Mouse (Mus musculus) neural tube, embryonic 11.5 days (tissue): ENCODE measurements at regions not wholly inside any gene's neighbourhood (a gene's known extent, or its start where the extent isn't known, plus 50 kb on each side); places are given as distances from the start of the nearest gene placed in this dataset.

Experiments
- ATAC-seq: fragments of 200-750 bp; cut with Nextera tagmentation; 2 replicates; pipeline ENCODE4 v1.8.0; 2017; ENCODE audit warnings: moderate number of reproducible peaks, mild to moderate bottlenecking, moderate TSS enrichment, moderate library complexity; ENCODE audit not compliant: insufficient read depth, low FRiP score, low TSS enrichment
- DNase-seq: peaks from one replicate; pipeline ENCODE4 v3.0.0-alpha.2; 2015; ENCODE audit warnings: low spot score
- H3K27ac ChIP-seq: fragments of 300-500 bp; sonication (generic); 2 replicates; pipeline ENCODE4 v1.5.1; 2014; ENCODE audit warnings: low read depth, mild to moderate bottlenecking, low read length
- H3K27me3 ChIP-seq: fragments of 300-500 bp; sonication (generic); 2 replicates; pipeline ENCODE4 v1.6.1; 2014; ENCODE audit warnings: mild to moderate bottlenecking, low read length, mixed read lengths; ENCODE audit not compliant: control insufficient read depth, insufficient read depth
- H3K36me3 ChIP-seq: fragments of 300-500 bp; sonication (generic); 2 replicates; pipeline ENCODE4 v1.6.1; 2014; ENCODE audit warnings: mild to moderate bottlenecking, low read length, moderate library complexity, mixed read lengths; ENCODE audit not compliant: control insufficient read depth, insufficient read depth
- H3K4me1 ChIP-seq: fragments of 300-500 bp; sonication (generic); 2 replicates; pipeline ENCODE4 v1.6.1; 2014; ENCODE audit warnings: low read length, mixed read lengths; ENCODE audit not compliant: control insufficient read depth, insufficient read depth
- H3K4me2 ChIP-seq: fragments of 300-500 bp; sonication (generic); 2 replicates; pipeline ENCODE4 v1.6.1; 2014; ENCODE audit warnings: low read depth, mild to moderate bottlenecking, moderate library complexity
- H3K4me3 ChIP-seq: fragments of 300-500 bp; sonication (generic); 2 replicates; pipeline ENCODE4 v1.5.1; 2014; ENCODE audit warnings: low read depth, low read length
- H3K9ac ChIP-seq: fragments of 300-500 bp; sonication (generic); 2 replicates; pipeline ENCODE4 v1.6.1; 2014; ENCODE audit warnings: mild to moderate bottlenecking, low read length
- H3K9me3 ChIP-seq: fragments of 300-500 bp; sonication (generic); 2 replicates; pipeline ENCODE4 v1.6.1; 2016; ENCODE audit warnings: low read length; ENCODE audit not compliant: control insufficient read depth
- WGBS: fragments of 180-500 bp; shearing (Covaris S2); extraction: QIAGEN DNeasy Blood & Tissue Kit; methylation state at CpG from one replicate; pipeline ENCODE4 v1.1.7; 2014; 5-methylcytosine and 5-hydroxymethylcytosine counted together

DNA sequence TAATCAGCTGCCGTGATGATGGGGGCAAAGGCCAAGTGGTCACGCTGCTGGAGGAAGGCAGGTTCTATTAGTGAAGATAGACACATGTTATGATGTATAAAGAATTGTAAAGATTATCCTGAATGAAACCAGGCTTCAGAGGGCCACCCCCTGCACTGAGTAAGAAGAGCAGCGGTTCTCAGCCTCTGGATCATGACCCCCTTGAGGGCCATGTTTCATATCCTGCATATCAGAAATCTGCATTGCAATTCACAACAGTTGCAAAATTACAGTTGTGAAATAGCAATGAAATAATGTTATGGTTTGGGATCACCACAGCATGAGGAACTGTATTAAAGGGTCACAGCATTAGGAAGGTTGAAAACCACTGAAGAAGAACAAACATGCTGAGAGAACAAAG is 162.5 kb upstream of the Zranb2 start:
- Histone ChIP-seq H3K4me1 (no peaks in the 10 kb centered on the region), H3K36me3 (no peaks in the 10 kb centered on the region), H3K9me3 (no peaks in the 10 kb centered on the region), H3K9ac (no peak overlapping the region), H3K4me2 (no peak overlapping the region), H3K4me3 (no peak overlapping the region), H3K27me3 (no peaks in the 10 kb centered on the region), H3K27ac (no peak overlapping the region)
- no peak for ATAC-seq
- 81% methylated on average over 3 of the region's 3 CpGs for WGBS
- no peak for DNase-seq

DNA sequence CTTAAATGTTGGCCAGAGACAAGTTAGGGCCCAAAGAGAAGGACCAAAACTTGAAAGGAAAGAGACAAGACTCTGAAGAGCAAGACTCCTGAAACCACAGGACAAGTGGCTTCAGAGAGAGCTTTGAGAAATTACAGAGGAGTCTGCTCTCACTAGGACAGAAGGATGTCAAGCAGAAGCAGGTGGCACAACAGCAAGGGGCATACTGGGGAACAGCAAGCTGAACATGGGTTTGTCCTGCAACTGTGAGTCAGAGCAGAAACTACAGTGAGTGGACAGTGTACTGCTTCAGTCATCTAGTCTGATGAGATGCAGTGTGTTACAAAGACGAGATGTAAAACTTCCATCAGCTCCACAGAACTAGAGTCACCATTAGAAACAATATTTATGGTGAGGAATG is 160.6 kb upstream of the Zranb2 start:
- Histone ChIP-seq H3K36me3 (no peaks in the 10 kb centered on the region), H3K27ac (no peak overlapping the region), H3K4me3 (no peak overlapping the region), H3K4me2 (no peak overlapping the region), H3K9ac (no peak overlapping the region), H3K27me3 (no peaks in the 10 kb centered on the region), H3K4me1 (no peaks in the 10 kb centered on the region), H3K9me3 (no peaks in the 10 kb centered on the region)
- ATAC-seq (no peak), DNase-seq (no peak)
- WGBS: 67% methylated on average over 1 of the region's 1 CpGs

DNA sequence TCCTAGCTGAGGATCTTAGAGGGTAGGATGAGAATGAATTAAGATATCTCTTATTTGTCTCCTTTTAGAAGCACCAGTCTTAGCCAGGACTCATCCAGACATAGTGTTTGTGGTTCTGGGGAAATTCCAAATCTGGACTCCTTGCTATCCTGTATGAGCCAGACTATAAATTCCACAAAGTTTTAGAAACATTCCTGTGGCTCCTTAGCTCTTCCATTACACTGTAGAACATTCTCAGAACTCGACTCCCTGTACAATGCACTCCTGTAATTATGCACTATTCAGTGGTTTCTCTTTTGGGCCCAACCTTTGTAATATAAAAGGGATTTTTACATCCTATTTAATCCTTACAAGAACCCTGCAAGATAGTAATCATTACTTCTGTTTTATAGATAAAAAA is 159.8 kb upstream of the Zranb2 start:
- 70% methylated on average over 1 of the region's 1 CpGs for WGBS
- H3K9ac ChIP-seq: no peak overlapping the region
- no peaks in the 10 kb centered on the region for H3K9me3 ChIP-seq
- no peaks in the 10 kb centered on the region for H3K4me1 ChIP-seq
- no peak for DNase-seq
- no peak overlapping the region for H3K4me2 ChIP-seq
- no peak for ATAC-seq
- no peaks in the 10 kb centered on the region for H3K36me3 ChIP-seq
- no peak overlapping the region for H3K27ac ChIP-seq
- H3K4me3 ChIP-seq: no peak overlapping the region
- H3K27me3 ChIP-seq: no peaks in the 10 kb centered on the region

DNA sequence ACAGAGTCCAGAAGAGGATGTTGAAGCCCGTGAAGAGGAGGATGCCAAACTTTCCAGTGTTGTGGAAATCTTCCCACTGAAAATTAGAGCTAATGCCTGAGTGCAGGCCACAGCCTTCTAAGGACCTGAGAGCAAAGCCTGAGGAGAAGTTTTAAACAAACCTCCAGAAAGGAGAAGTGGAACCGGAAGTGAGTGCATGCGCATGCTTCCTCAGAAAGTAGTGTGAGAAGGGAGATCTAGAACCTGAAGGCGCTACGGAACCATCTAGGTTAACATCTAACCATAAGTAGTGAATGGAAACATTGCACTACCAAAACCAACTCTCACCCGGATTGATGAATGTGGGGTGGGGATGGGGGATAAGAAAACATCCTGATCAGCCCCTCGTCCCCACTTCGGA is 156.4 kb upstream of the Zranb2 start:
- H3K9ac ChIP-seq: no peak overlapping the region
- H3K4me2 ChIP-seq: no peak overlapping the region
- DNase-seq: no peak
- no peak for ATAC-seq
- WGBS: 89% methylated on average over 8 of the region's 8 CpGs
- no peaks in the 10 kb centered on the region for H3K9me3 ChIP-seq
- no peaks in the 10 kb centered on the region for H3K27me3 ChIP-seq
- H3K4me3 ChIP-seq: no peak overlapping the region
- no peaks in the 10 kb centered on the region for H3K36me3 ChIP-seq
- no peak overlapping the region for H3K27ac ChIP-seq
- no peaks in the 10 kb centered on the region for H3K4me1 ChIP-seq

DNA sequence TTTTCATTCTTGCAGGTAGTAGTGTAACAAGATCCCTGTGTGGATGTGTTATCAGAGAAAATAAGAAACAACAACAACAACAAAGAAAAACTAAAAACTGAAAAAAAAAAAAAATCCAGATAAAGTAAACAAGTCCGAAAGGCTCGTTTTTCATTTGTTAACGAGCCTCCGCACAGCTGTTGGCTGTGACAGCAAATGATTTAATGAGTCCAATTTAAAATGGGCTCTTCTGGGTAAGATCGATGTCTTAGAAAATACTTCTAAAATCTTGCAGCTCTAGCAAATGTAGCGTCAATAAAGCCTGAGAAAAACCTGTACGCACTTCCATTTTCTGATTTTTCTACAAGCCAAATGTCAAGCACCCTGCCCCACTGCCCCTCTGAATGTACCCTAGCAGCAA is 155.8 kb upstream of the Zranb2 start:
- Histone ChIP-seq H3K9ac (no peak overlapping the region), H3K4me3 (no peak overlapping the region), H3K27ac (no peak overlapping the region), H3K9me3 (no peaks in the 10 kb centered on the region), H3K36me3 (no peaks in the 10 kb centered on the region), H3K4me1 (no peaks in the 10 kb centered on the region), H3K4me2 (no peak overlapping the region), H3K27me3 (no peaks in the 10 kb centered on the region)
- 72% methylated on average over 7 of the region's 7 CpGs for WGBS
- DNase-seq: no peak
- ATAC-seq: no peak

DNA sequence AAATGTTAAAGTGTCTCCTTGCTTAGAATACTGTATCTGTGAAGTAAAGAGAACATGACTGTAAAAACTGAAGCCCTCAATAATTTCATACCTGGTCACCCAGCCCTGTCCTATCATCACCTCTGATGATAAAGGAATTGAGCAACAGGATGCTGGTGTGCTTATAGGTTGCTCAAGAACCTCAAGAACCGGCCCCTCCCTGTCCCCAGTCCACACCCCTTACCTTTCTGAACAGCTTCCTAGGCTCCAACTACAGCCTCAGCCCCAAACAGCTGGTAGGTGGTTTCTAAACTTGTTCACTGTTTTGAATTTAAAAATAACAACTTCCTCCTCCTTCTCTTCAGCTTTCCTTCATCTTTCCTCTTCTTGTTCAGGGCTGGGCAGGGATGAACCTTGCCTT is 142.1 kb upstream of the Zranb2 start:
- DNase-seq (no peak), ATAC-seq (no peak)
- H3K36me3 ChIP-seq: no peaks in the 10 kb centered on the region
- H3K4me1 ChIP-seq: no peaks in the 10 kb centered on the region
- H3K4me2 ChIP-seq: no peak overlapping the region
- no peak overlapping the region for H3K27ac ChIP-seq
- no peaks in the 10 kb centered on the region for H3K9me3 ChIP-seq
- no peak overlapping the region for H3K4me3 ChIP-seq
- H3K9ac ChIP-seq: no peak overlapping the region
- no peaks in the 10 kb centered on the region for H3K27me3 ChIP-seq
- WGBS: 86% methylated on average over 1 of the region's 1 CpGs

DNA sequence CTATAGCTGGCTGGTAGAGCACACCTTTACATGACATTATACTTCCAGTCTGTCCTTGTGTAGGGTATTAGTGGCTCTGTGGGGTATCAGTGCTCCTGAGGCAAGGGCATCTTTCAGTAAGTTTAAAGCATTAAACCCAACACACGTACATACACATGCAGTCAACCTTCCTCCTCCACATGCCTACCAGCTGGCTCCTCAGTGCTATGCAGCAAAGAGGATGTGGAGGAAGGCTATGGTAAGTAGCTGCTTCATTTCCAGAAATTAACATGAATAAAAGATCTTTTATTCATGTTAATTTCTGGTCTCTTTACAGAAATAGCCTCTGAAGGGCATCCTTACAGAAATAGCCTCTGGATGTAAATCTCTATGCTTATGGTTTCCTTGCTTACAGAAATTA is 140.1 kb upstream of the Zranb2 start:
- Histone ChIP-seq H3K36me3 (no peaks in the 10 kb centered on the region), H3K9me3 (no peaks in the 10 kb centered on the region), H3K27ac (no peak overlapping the region), H3K4me3 (no peak overlapping the region), H3K27me3 (no peaks in the 10 kb centered on the region), H3K9ac (no peak overlapping the region), H3K4me1 (no peaks in the 10 kb centered on the region), H3K4me2 (no peak overlapping the region)
- WGBS: 87% methylated on average over 1 of the region's 1 CpGs
- no peak for DNase-seq
- ATAC-seq: no peak

DNA sequence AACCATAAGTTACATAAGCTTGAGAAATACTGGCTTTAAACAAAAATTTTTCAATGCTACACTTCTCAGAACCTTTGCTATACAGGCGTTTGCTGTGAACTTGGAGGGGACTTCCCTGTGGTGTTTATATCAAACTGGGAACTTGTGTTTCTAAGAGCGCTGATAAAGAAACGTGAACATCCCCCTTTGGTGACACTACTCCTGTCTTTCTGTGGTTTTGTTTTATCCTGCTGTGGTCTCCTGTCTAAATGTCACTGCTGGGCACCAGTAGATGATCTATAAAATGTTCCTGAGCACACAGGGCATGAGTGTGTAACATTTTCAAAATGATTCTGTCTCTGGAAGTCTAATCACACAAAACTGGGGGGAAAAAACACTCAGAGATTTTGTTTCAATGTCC is 134.1 kb upstream of the Zranb2 start:
- Histone ChIP-seq H3K27me3 (no peaks in the 10 kb centered on the region), H3K4me1 (no peaks in the 10 kb centered on the region), H3K4me2 (no peak overlapping the region), H3K4me3 (no peak overlapping the region), H3K36me3 (no peaks in the 10 kb centered on the region), H3K9ac (no peak overlapping the region), H3K27ac (no peak overlapping the region), H3K9me3 (no peaks in the 10 kb centered on the region)
- 86% methylated on average over 3 of the region's 3 CpGs for WGBS
- DNase-seq (no peak), ATAC-seq (no peak)

DNA sequence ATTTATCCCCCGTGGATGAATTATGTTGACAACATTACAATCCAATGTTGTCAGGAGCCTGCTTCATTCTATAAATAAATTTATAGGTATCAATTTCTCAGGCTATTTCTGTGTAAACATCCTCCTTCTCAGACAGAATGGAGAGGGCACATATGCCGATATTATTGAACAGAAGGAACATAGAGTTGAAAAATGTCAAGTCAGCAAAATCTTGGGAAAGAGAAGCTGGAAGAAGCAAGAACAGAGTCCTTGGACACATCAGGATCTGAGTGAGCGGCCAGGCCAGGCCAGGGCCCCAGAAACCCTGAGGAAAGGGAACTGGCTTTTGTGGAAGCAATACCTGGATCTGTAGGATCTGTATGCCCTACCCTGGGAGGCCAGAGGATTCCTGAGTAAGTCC is 129.9 kb upstream of the Zranb2 start:
- H3K4me3 ChIP-seq: no peak overlapping the region
- no peak for DNase-seq
- ATAC-seq: no peak
- H3K9me3 ChIP-seq: no peaks in the 10 kb centered on the region
- no peaks in the 10 kb centered on the region for H3K36me3 ChIP-seq
- H3K4me1 ChIP-seq: no peaks in the 10 kb centered on the region
- no peak overlapping the region for H3K27ac ChIP-seq
- H3K9ac ChIP-seq: no peak overlapping the region
- no peak overlapping the region for H3K4me2 ChIP-seq
- H3K27me3 ChIP-seq: no peaks in the 10 kb centered on the region
- WGBS: 92% methylated on average over 3 of the region's 3 CpGs
